Mouse (Mus musculus) E14TG2a.4 (cell line): ENCODE results near the gene Lbhd2.
A peak's percentile ranks its signal among the peaks of the same experiment; 100 is the strongest.

Experiments
- H3K27me3 ChIP-seq: 2 replicates; pipeline ENCODE4 v1.6.1; 2014; ENCODE audit warnings: low read length, control low read depth; ENCODE audit not compliant: insufficient read depth
- H3K36me3 ChIP-seq: 2 replicates; pipeline ENCODE4 v1.6.1; 2014; ENCODE audit warnings: low read length, control low read depth; ENCODE audit not compliant: insufficient read depth
- H3K4me1 ChIP-seq: replicated peaks from 2 replicates; pipeline ENCODE4 v1.6.1; 2014; ENCODE audit warnings: low read depth, low read length, control low read depth
- H3K4me3 ChIP-seq: replicated peaks from 2 replicates; pipeline ENCODE4 v1.5.1; 2014; ENCODE audit warnings: mild to moderate bottlenecking, low read length
- H3K9me3 ChIP-seq: 2 replicates; pipeline ENCODE4 v1.6.1; 2014; ENCODE audit warnings: low read length, control low read depth
- CTCF ChIP-seq: conservative IDR thresholded peaks from 2 replicates; pipeline ENCODE4 v1.5.1; 2014; ENCODE audit warnings: low read length
- NANOG ChIP-seq: IDR thresholded peaks from 2 replicates; pipeline ENCODE4 v1.6.1; 2014; ENCODE audit warnings: borderline replicate concordance, low read length, mixed read lengths
- POU5F1 ChIP-seq: IDR thresholded peaks from 2 replicates; pipeline ENCODE4 v1.6.1; 2014; ENCODE audit warnings: low read length, borderline replicate concordance

Lbhd2 gene

GRCm38 (mm10) chr12:111387146-111387545, 19.5 kb upstream of the Lbhd2 start:
- Histone ChIP-seq H3K4me1 (no peaks in the 10 kb centered on the region), H3K9me3 (peaks cover 22% of the 10 kb centered on the region), H3K4me3 (no peak overlapping the region), H3K36me3 (no peaks in the 10 kb centered on the region), H3K27me3 (peaks cover 8% of the 10 kb centered on the region; the same call in 1 of the 2 replicates)
- no peak for TF ChIP-seq POU5F1
- TF ChIP-seq NANOG, result no peak
- no peak for TF ChIP-seq CTCF

- Histone ChIP-seq H3K4me3 (no peak overlapping the region), H3K27me3 (peaks cover 35% of the 10 kb centered on the region), H3K4me1 (peaks cover 9% of the 10 kb centered on the region), H3K36me3 (no peaks in the 10 kb centered on the region), H3K9me3 (peaks cover 23% of the 10 kb centered on the region)
- TF ChIP-seq CTCF, result no peak
- TF ChIP-seq POU5F1, result no peak
- TF ChIP-seq NANOG, result no peak
Measured at GRCm38 (mm10) chr12:111394008-111394407, 12.6 kb upstream of the Lbhd2 start.

DNA sequence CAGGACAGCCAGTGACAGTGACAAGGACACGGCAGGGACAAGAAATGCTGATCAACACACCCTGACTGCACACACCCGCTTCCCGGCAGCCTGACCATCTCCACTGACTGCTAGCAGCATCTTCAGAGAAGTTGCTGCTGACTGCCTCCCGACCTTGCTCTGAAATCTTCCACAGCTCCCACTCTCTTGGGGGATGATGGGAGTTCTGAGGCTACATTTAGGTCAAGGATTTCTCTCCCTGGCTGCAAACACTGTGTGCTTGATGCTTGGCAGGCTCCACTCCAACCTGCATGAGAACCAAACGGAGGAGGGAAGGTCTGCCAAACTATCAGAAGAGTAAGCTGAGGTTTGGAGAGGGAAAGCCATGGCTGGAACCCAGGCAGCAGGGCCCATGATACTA, 9.6 kb upstream of the Lbhd2 start:
- H3K4me3 ChIP-seq, result no peak overlapping the region
- no peaks in the 10 kb centered on the region for H3K36me3 ChIP-seq
- H3K9me3 ChIP-seq, result peaks cover 23% of the 10 kb centered on the region
- no peak for TF ChIP-seq NANOG
- TF ChIP-seq POU5F1, result no peak
- TF ChIP-seq CTCF, result no peak
- peaks cover 18% of the 10 kb centered on the region for H3K4me1 ChIP-seq
- peaks cover 52% of the 10 kb centered on the region for H3K27me3 ChIP-seq

GRCm38 (mm10) chr12:111401454-111402184, 5.0 kb upstream of the Lbhd2 start:
- TF ChIP-seq NANOG (no peak), CTCF (peak; percentile 76), POU5F1 (no peak)
- no peaks in the 10 kb centered on the region for H3K9me3 ChIP-seq
- H3K27me3 ChIP-seq, result peaks cover 79% of the 10 kb centered on the region
- H3K36me3 ChIP-seq, result no peaks in the 10 kb centered on the region
- peaks cover 23% of the 10 kb centered on the region for H3K4me1 ChIP-seq
- no peak overlapping the region for H3K4me3 ChIP-seq

DNA sequence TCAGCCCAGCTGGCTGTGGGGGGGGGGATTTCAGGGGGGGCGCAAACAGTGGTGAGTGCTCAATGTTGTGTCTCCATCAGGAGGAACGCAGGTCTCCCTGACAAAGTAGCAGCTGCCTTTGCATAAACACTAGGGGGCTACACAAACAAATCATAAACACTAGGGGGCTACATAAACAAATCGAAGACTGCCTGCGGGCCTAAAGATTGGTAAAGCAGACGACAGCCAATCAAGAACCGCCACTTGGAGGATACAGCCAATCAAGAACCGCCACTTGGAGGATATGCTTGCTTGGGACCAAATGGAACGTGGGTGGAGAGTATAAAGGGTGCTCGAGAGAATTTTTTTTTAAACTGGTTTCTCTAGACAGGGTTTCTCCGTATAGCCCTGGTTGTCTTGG, 1.7 kb upstream of the Lbhd2 start:
- TF ChIP-seq CTCF, result no peak
- TF ChIP-seq NANOG, result peak; percentile 78
- TF ChIP-seq POU5F1, result no peak

GRCm38 (mm10) chr12:111409583-111409982, 3.0 kb downstream of the Lbhd2 start:
- TF ChIP-seq POU5F1 (no peak), NANOG (no peak), CTCF (no peak)
- H3K36me3 ChIP-seq, result no peaks in the 10 kb centered on the region

More for the DNA sequence above, 1.7 kb upstream of the Lbhd2 start:
- H3K4me1 ChIP-seq, result peaks cover 29% of the 10 kb centered on the region
- H3K9me3 ChIP-seq, result no peaks in the 10 kb centered on the region
- peaks cover 84% of the 10 kb centered on the region for H3K27me3 ChIP-seq
- H3K36me3 ChIP-seq, result no peaks in the 10 kb centered on the region
- H3K4me3 ChIP-seq, result no peak overlapping the region

DNA sequence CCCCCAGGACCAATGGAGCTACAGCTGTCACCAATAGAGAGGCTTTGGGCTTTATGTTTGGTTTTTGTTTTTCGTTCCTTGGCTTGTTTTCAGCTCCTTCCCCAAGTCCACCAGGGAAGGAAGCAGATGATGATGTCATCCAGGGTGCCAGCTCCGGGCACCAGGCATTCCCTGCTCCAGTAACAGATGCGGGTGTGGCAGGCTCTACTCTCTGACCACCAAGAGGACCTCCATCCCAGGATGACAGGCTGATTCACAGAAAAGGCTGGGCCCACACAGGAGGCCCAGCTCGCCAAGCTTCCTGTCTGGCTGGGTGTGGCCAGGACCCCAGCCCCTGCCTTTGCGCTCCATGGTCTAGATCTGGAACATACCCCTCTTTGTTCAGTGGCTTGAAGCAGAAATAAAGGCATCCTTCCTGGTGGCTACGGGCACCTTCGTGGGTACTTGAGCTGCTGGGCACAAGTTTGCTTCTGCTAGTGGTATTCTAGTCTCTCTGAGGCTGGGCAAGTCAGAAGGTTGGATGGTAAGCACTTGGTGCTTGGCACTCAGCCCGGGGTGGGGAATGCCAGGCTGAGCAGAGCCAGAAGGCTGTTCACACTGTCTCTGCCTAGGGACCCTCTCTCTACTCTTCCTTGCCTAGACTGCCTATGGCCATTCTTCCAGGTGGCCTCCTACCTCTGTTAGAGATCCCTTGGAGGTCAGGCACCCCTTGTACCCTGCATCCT, 5.2 kb downstream of the Lbhd2 start:
- H3K36me3 ChIP-seq, result no peaks in the 10 kb centered on the region
- H3K4me3 ChIP-seq, result no peak overlapping the region
- H3K9me3 ChIP-seq, result no peaks in the 10 kb centered on the region
- peaks cover 94% of the 10 kb centered on the region for H3K27me3 ChIP-seq
- TF ChIP-seq POU5F1 (no peak), CTCF (no peak), NANOG (no peak)
- H3K4me1 ChIP-seq, result peaks cover 34% of the 10 kb centered on the region

More at GRCm38 (mm10) chr12:111409583-111409982, 3.0 kb downstream of the Lbhd2 start:
- Histone ChIP-seq H3K4me3 (no peak overlapping the region), H3K9me3 (no peaks in the 10 kb centered on the region), H3K27me3 (peaks cover 94% of the 10 kb centered on the region), H3K4me1 (peaks cover 35% of the 10 kb centered on the region)

DNA sequence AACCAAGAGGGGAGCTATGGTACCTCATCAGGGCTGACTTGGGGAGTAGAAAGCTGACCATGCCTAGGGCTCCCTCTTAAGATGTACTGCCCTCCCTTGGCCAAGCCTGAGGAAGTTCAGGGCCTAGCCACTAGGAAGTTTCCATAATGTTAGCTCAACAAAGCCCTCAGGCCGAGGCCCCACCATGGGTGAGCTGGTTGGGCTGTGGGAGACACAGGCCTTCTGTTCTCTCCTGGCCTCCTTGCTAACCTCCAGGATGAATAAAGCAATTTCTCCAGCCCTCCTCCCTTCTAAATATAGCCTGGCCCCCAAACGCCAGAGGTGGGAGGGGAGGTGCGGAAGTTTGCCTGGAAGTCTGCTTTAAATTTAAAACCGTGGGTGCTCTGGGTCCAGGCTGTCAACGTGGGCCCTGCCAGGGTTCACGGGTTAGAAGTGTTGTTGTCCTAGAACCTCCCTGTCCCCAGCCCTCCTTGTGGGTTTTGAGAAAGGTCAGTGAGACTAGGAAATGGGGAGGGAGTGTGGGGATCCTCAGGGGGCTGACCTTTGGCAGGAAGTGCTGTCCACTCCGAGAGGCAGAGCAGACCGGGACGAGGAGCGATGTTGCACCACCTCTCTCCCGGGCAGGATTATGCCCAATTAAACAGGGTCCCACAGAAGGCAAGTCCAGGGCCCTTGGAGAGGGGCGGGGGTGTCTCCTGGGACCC, 6.1 kb downstream of the Lbhd2 start:
- Histone ChIP-seq H3K27me3 (peaks cover 94% of the 10 kb centered on the region), H3K4me3 (peak overlapping the region; percentile 49), H3K9me3 (no peaks in the 10 kb centered on the region), H3K36me3 (no peaks in the 10 kb centered on the region), H3K4me1 (peaks cover 36% of the 10 kb centered on the region)
- no peak for TF ChIP-seq POU5F1
- TF ChIP-seq CTCF, result no peak
- TF ChIP-seq NANOG, result no peak
